Mouse (Mus musculus) ES-Bruce4 (cell line): ENCODE measurements around the gene Pitpnb. TPM values are rescaled to one million over a fixed set of nuclear protein-coding genes. Genes with fewer than 3 reads are reported as not detected.

Experiments used
- H3K27ac ChIP-seq: 2 replicates; pipeline ENCODE4 v1.5.1; 2012; ENCODE audit warnings: low read length, inconsistent platforms; ENCODE audit not compliant: insufficient read depth
- H3K27me3 ChIP-seq: 2 replicates; pipeline ENCODE4 v1.6.1; 2012; ENCODE audit warnings: mild to moderate bottlenecking, low read length, inconsistent platforms; ENCODE audit not compliant: control insufficient read depth, poor library complexity, insufficient read depth, severe bottlenecking
- H3K36me3 ChIP-seq: 2 replicates; pipeline ENCODE4 v1.6.1; 2012; ENCODE audit warnings: inconsistent platforms, mild to moderate bottlenecking, low read length, moderate library complexity; ENCODE audit not compliant: control insufficient read depth, poor library complexity, insufficient read depth, severe bottlenecking
- H3K4me1 ChIP-seq: one replicate; pipeline ENCODE4 v1.8.1; 2011; ENCODE audit warnings: low read length; ENCODE audit not compliant: control insufficient read depth, insufficient read depth
- H3K4me3 ChIP-seq: 2 replicates; pipeline ENCODE4 v1.5.1; 2011; ENCODE audit warnings: low read depth, mild to moderate bottlenecking, low read length
- H3K9ac ChIP-seq: 2 replicates; pipeline ENCODE4 v1.6.1; 2012; ENCODE audit warnings: low read depth, mild to moderate bottlenecking, inconsistent platforms; ENCODE audit not compliant: poor library complexity, severe bottlenecking
- H3K9me3 ChIP-seq: replicated peaks from 2 replicates; pipeline ENCODE4 v1.6.1; 2012; ENCODE audit warnings: mild to moderate bottlenecking, low read length, inconsistent platforms; ENCODE audit not compliant: control insufficient read depth, poor library complexity, insufficient read depth, severe bottlenecking
- CTCF ChIP-seq: IDR thresholded peaks from one replicate; pipeline ENCODE4 v1.8.1; 2011; ENCODE audit warnings: low read depth, low read length
- EP300 ChIP-seq: IDR thresholded peaks from 2 replicates; pipeline ENCODE4 v1.6.1; 2011; ENCODE audit warnings: low read depth, low read length; ENCODE audit not compliant: insufficient read depth
- POLR2A ChIP-seq: IDR thresholded peaks from one replicate; pipeline ENCODE4 v1.8.1; 2011; ENCODE audit warnings: low read length; ENCODE audit not compliant: insufficient read depth
- polyA plus RNA-seq: library from polyadenylated mRNA; stranded (reverse); fragments of >200 nt; gene quantifications from 2 replicates; pipeline ENCODE4 v1.2.4, GENCODE M21; 2011; ENCODE audit warnings: low read depth; ENCODE audit not compliant: missing spikeins, insufficient read depth, insufficient read length

Gene Pitpnb
- polyA plus RNA-seq, 1 experiment, result 98.3 TPM

GRCm38 (mm10) chr5:111402651-111402996 is 72.1 kb downstream of the Pitpnb start:
- no peak for TF ChIP-seq POLR2A
- TF ChIP-seq CTCF, result no peak
- TF ChIP-seq EP300, result no peak

GRCm38 (mm10) chr5:111404721-111405120 is 74.2 kb downstream of the Pitpnb start:
- H3K4me1 ChIP-seq, result no peaks in the 10 kb centered on the region
- no peaks in the 10 kb centered on the region for H3K27me3 ChIP-seq
- no peaks in the 10 kb centered on the region for H3K36me3 ChIP-seq
- no peak overlapping the region for H3K9ac ChIP-seq
- TF ChIP-seq CTCF (no peak), EP300 (no peak), POLR2A (no peak)
- no peak overlapping the region for H3K27ac ChIP-seq
- H3K9me3 ChIP-seq, result no peaks in the 10 kb centered on the region
- no peak overlapping the region for H3K4me3 ChIP-seq

More at GRCm38 (mm10) chr5:111402651-111402996, 72.1 kb downstream of the Pitpnb start:
- Histone ChIP-seq H3K9ac (no peak overlapping the region), H3K27me3 (no peaks in the 10 kb centered on the region), H3K4me3 (no peak overlapping the region), H3K9me3 (no peaks in the 10 kb centered on the region), H3K27ac (no peak overlapping the region), H3K36me3 (no peaks in the 10 kb centered on the region), H3K4me1 (no peaks in the 10 kb centered on the region)

- TF ChIP-seq POLR2A (no peak), CTCF (no peak), EP300 (no peak)
- Histone ChIP-seq H3K4me1 (no peaks in the 10 kb centered on the region), H3K27me3 (no peaks in the 10 kb centered on the region), H3K9ac (no peak overlapping the region), H3K36me3 (no peaks in the 10 kb centered on the region), H3K4me3 (no peak overlapping the region), H3K9me3 (no peaks in the 10 kb centered on the region), H3K27ac (no peak overlapping the region)
Observed at GRCm38 (mm10) chr5:111408470-111409105, 78.0 kb downstream of the Pitpnb start.

- Histone ChIP-seq H3K36me3 (no peaks in the 10 kb centered on the region), H3K9me3 (no peaks in the 10 kb centered on the region), H3K27ac (no peak overlapping the region), H3K9ac (no peak overlapping the region), H3K4me1 (no peaks in the 10 kb centered on the region), H3K27me3 (no peaks in the 10 kb centered on the region), H3K4me3 (no peak overlapping the region)
- TF ChIP-seq CTCF (peak; percentile 59), POLR2A (no peak)
Observed at GRCm38 (mm10) chr5:111409412-111410044, 79.0 kb downstream of the Pitpnb start.

GRCm38 (mm10) chr5:111410665-111411064 is 80.1 kb downstream of the Pitpnb start:
- Histone ChIP-seq H3K9me3 (no peaks in the 10 kb centered on the region), H3K9ac (no peak overlapping the region), H3K36me3 (no peaks in the 10 kb centered on the region), H3K4me1 (no peaks in the 10 kb centered on the region), H3K4me3 (no peak overlapping the region), H3K27me3 (no peaks in the 10 kb centered on the region), H3K27ac (no peak overlapping the region)
- TF ChIP-seq CTCF (no peak), EP300 (no peak), POLR2A (no peak)

GRCm38 (mm10) chr5:111414192-111414591 is 83.6 kb downstream of the Pitpnb start:
- Histone ChIP-seq H3K4me3 (no peak overlapping the region), H3K36me3 (no peaks in the 10 kb centered on the region), H3K4me1 (no peaks in the 10 kb centered on the region), H3K27me3 (peaks cover 20% of the 10 kb centered on the region), H3K9me3 (no peaks in the 10 kb centered on the region), H3K27ac (no peak overlapping the region), H3K9ac (no peak overlapping the region)
- TF ChIP-seq POLR2A (no peak), CTCF (peak; percentile 74)
